Mouse (Mus musculus): ENCODE measurements at regions not wholly inside any gene's neighbourhood (a gene's known extent, or its start where the extent isn't known, plus 50 kb on each side); places are given as distances from the start of the nearest gene placed in this dataset.
"Not testable (repeated sequence)": the region's sequence is repeated elsewhere in the genome, so short reads cannot be mapped to it uniquely, and the experiment has no call there.

DNA sequence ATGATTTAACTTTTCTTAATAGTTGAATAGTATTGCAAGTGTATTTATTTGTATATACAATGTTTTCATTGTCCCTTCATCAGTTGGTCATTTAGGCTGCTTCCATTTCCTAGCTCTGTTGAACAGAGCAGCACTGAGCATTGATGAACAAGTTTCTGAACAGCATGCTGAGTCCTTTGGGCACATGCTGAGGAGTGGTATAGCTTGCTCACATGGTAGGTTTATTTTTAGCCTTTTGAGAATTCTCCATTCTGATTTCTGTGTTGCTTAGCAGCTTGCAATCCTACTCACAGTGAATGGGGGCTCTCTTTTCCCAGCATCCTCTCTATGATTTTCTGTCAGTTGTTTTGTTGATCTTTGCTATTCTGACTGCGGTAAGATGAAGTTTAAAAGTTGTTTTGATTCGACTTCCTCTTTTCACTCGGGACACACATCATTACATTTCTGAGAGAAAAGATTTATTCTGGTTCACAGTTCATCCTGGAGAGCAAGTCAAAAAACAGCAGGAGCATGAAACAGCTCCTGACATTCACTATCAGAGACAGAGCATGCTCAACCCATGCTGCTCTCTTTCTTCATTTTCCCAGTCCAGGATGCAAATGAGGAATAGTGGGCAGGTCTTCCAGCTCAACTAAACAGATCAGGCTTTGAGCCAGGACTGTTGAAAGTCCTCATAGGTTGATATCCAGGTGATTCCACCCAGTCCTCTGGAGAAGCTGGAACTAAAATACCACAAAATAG is 413.1 kb downstream of the Gm37988 start:
- DNase-seq (ENCODE audit: low read depth, low spot score) = no peak

DNA sequence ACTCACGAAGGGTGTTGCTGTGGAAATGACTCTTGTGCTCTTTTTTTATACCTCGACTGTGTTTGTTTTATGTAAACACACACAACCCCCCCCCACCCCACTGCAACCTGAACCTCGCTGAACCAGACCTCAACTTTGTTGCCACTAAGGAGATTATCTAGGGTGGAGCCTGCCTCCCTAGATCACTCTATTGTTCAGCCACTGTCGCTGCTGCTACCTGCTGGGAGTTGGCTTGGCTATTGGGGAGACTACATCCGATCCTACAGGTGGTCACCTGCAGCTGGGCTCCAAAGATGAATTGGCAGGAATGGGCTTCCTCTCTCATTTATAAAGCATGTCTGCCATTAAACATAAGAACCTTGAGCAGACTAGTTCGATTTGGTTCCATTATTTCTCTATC is 420.2 kb downstream of the Gm37988 start:
- DNase-seq (ENCODE audit: low read depth, low spot score) = no peak

DNA sequence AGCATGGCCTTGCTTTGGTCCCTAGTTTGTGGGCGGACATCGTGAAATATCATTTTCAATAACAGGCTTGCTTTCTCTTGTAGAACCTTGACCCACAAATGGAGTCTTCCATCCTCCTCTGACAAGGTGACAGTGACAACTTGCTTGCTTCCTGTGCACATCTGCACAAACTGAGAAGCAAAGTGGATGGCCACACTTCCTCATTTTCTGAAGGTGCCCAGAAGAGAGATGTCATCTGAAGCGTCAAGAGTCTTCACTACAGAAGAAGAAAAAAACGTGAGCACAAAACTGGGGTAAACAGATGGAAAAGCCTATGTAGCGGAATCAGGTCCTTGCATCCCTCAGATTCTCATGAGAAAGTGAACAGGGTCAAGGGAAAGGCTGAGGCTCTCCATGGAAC is 423.5 kb downstream of the Gm37988 start:
- DNase-seq (ENCODE audit: low read depth, low spot score) = no peak

DNA sequence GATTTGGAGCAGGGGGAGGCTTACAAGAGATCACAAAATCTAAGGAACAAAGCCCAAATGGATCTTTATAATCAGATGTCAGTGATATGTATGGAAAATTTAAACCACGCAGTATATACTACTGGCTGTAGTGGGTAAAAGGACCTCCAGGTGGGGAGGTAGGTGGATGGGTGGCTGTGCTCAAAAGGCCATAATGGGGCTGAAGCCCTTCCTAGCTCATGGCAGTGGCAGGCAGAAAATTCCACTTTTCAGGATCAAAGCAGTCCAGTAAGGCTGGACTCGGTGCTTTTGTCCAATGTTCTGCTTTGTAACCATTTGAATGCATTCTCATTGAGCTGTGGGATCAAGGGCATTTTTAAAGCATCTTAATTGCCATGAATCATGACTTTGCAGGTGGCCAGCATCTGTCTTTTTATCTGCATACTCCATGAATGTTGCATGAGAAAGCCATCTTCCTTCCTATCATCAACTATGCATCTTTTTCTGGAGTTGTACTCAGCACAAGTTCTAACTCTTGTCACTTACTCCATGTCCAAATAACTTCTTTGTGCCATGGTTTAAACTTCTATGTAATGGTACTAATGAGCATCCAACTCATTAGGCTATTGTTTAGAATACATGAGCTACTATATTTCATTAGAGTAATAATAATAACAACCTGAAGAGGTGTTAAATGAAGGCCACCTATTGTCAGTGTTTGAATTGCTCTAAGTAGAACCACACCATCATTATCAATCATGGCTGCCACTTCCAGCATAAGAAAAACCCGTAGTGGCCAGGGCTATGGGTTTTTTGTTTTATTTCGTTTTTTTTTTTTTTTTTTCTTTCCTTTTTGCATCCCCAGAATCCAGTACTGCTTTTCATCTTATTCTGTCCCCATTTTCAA is 424.5 kb downstream of the Gm37988 start:
- no peak for DNase-seq (ENCODE audit: low read depth, low spot score)

DNA sequence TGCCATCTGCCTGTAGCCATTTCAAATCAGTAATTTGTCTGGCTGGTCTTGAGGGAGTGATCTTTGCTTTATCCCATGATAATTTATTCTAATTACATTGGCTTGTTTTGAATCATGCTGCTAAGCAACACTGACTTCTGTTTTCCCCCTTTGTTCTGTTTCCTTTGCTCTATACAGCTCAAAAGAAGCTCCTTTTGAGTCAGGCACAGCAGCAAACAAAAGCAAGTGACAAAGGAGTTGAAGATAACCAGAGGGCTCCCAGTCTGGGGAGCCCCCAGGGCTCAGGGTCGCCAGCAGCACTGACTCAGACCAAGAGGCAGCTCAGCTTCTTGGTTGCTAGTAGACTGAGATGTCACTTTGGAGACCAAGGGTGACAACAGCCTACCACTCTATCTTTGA is 425.2 kb downstream of the Gm37988 start:
- DNase-seq (ENCODE audit: low read depth, low spot score) = no peak

DNA sequence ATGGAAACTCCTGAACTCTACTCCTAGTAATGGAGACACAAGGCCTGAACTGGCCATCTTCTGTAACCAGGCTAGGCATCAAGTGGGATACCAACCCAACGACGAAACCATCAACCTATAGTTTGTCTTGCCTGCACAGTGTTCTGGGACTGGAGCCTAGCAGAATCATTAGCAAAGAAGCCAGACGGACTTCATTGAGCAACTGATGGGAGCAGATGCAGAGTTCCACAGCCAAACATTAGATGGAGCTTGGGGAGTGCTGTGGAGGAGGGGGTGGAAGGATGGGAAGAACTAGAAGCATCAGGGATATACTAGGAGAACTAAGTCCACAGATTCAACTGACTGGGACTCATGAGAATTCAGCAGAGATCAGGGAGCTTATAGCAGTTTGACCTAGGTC is 435.5 kb downstream of the Gm37988 start:
- no peak for DNase-seq (ENCODE audit: low read depth, low spot score)

DNA sequence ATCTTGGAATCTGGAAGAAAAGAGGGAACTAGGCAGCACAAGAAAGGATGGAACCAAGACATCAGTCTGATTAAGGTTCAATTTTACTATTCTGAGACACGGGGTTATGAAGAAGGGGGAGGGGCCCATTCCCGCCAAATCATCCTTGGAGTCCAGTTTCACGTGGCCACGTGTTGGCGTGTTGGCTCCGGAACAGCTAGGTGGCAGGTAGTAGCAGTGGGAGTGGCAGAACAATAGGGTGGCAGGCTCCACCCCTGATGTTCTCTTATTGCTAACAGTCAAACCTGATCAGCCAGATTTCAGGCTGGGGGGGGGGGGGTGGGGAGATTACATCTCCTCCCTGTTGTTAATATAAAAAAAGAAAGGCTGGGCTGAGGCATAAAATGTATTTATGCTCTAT is 453.2 kb downstream of the Gm37988 start:
- not testable (repeated sequence) for DNase-seq (ENCODE audit: low read depth, low spot score)

DNA sequence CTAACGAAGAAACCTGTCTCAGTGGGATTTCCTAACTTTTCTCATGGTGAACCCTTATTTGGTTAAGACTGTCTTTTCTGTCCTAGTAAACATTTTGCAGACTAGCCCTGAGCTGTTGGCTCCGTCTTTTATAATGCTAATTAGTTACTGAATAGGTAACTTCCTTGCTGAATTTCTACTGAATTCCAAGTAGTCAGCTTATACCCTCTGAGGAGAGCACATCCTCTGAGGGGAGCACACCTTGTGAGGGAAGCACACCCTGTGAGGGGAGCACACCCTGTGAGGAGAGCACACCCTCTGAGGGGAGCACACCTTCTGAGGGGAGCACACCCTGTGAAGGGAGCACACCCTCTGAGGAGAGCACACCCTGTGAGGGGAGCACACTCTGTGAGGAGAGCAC is 453.6 kb downstream of the Gm37988 start:
- DNase-seq (ENCODE audit: low read depth, low spot score) = not testable (repeated sequence)

DNA sequence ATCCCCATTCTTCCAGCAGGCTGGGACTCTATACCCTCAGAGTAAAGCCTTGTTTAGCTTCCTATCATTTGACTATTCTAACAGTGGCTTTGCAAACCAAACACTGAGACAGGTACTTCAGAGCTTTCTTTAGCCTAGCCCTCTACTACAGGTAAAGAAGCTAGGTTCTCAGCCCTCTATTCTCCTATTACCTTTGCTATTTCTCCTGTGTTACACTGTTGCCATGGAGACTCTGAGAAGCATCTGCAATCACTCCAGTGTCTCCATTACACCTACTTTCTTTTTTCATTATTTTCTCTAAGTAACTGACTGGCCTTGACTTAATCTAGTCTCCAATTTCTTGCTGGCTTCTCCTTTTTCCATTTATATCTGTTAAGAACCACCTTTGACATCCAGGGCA is 466.2 kb downstream of the Gm37988 start:
- DNase-seq (ENCODE audit: low read depth, low spot score) = no peak

DNA sequence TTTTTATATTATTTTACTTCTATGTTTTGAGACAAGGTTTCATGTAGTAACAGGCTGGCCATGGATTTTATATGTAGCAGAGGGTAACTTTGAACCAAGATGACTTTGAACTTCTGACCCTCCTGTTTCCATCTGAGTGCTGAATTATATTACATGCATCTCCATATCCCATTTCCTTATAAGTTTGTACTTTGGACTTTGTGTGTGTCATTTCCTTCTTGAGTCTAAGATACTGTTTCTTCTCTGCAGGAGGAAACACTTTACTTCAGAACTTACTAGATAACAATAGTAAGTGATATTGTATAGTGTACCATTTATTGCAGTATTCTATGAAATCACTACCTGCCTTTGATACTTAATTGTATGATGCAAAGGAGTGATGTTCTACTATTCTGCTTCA is 486.9 kb downstream of the Gm37988 start:
- no peak for DNase-seq (ENCODE audit: low read depth, low spot score)

DNA sequence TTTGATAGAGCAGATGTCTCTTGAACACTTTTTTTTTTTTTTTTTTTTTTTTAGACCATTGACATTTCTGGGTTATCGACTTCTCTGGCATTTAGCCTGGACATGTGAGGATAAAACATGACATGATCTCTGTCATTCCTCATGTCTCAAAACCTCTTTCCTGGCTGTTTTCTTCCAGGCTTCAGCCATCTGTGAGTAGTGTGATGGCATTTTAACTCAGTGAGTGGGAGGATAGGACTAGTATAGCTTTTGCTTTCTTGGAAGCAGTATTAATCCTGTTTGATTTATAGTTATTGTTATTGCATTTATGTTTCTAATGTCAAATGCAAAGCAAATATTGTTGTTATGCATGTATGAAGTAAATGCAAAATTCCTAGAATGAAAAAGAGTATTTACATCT is 489.9 kb downstream of the Gm37988 start:
- DNase-seq (ENCODE audit: low read depth, low spot score) = peak; percentile 11

DNA sequence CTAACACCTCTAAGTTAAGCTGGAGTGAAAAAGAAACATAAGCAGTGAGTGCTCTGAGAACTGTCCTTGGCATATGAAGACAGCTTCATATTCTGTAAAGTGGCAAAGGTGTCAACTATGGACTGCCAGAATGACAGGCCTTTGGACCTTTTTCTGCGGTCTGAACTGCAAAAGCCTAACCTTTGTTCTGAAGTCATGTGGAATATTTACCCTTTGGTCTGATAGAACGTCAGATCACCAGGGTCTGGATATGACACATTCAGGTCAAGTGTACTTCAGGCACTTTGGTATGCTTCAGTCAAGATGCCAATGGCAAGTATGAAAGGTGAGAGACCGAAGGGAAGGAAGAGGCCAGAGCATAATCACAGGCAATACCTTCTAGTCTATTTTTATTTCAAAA is 504.0 kb downstream of the Gm37988 start:
- DNase-seq (ENCODE audit: low read depth, low spot score) = no peak

DNA sequence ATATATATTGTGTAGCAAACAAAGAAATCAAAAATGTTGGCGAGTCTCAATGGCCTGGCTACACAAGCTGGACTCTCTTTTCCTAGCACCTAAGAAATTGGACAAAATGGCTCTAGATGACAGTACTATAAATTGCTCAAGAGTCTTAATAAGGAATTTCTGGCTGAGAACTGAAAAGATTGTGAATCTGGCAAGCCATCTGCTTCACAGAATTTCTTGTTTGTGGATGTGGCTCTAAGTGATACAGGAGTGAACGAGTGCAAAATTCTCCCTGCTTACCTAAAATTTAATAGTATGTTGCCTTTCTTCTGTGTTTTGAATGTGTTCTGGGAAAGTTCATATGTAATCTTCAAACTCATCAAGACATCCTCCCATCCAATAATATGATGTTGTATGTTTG is 508.1 kb downstream of the Gm37988 start:
- DNase-seq (ENCODE audit: low read depth, low spot score) = peak; percentile 69

DNA sequence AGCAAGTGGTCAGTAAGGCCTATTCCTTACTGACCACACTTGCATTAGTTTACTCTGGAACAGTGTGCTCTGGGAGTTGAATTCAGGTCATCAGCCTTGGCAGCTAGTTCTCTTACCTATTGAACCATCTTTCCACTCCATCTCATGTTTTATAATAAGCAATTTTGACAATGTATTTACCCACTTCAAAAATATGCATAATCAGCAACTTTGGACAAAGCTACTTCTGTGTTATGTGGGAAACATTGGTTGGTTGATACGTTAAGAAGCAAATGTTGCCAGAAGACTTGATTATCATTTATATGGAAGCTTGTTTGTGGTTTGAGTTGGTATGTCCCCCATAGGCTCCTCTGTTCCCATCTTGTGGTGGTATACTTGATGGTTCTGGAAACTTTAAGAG is 509.4 kb downstream of the Gm37988 start:
- no peak for DNase-seq (ENCODE audit: low read depth, low spot score)

DNA sequence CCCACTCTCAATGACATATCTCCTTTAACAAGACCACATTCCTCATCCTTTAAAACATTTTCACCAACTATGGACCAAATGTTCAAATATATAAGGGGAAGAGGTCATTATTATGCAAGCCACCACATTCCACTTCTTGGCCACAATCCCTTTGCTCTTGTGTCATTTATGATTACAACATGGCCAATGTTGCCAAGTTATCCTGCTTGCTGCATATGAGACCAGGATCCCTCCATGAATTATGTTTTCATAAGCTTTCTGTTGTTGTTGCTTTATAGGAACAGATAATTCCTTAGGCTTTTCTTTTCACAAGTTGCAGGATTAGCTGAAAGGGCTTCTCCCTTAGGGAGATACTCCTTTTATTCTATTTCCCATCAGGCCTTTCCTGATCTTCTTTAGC is 518.6 kb downstream of the Gm37988 start:
- no peak for DNase-seq (ENCODE audit: low read depth, low spot score)
